Mouse (Mus musculus): ENCODE results near the gene Rnf225. TPM values are rescaled to one million over a fixed set of nuclear protein-coding genes. Genes with fewer than 3 reads are reported as not detected.
"Not testable (repeated sequence)": the region's sequence is repeated elsewhere in the genome, so short reads cannot be mapped to it uniquely, and the experiment has no call there.

Gene Rnf225
- polyA plus RNA-seq, 1 experiment from 2014 or later = 1.4 TPM

DNA sequence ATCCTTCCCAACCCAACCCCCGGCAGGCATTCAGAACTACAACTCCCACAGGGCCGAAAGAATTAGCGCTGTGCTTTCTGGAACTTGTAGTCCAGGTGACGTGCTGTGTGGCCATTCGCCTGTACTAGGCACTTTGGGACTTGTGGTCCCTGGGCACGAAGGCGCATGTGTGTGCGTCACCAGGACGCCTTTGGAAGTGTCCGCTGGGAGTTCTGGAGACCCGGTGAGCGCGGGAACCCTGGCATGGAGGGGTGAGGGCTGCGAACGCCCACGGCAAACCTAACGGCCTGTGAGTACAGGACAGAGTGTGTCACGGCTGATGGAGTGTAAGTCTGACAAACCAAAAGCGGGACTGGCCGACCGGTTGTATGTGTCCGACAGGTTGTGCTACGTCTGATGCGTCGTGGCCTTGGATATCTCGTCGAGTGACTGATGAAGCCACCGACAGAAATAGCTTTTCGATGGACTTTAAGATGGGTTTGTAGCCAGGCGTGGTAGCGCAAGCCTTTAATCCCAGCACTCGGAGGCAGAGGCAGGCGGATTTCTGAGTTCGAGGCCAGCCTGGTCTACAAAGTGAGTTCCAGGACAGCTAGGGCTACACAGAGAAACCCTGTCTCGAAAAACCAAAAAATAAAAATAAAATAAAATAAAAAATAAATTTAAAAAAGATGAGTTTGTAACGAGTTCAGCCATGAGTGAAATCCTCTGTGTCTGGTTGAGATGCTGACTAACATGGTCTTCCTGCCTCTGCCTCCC, 29.4 kb upstream of the Rnf225 start, which contains the start of gene Zscan22:
TSS of gene Zscan22 (plus strand) at position 161 of the 756 bp plus-strand sequence.
- Histone ChIP-seq H3K36me3 (ENCODE audit: control insufficient read depth, insufficient read depth, low read length) (no peaks in the 10 kb centered on the region), H3K4me3 (ENCODE audit: low read length) (peak within 1 kb of the TSS; percentile 84), H3K27ac (ENCODE audit: low read length) (no peak within 1 kb of the TSS), H3K9ac (ENCODE audit: low read length) (peak within 1 kb of the TSS; percentile 80), H3K4me1 (replicated peaks; ENCODE audit: control insufficient read depth, insufficient read depth, low read length) (0 out of 2 replicates have a peak, but pooled peaks cover 7% of the 10 kb centered on the region), H3K4me2 (ENCODE audit: low read depth, low read length) (peak within 1 kb of the TSS; percentile 58), H3K27me3 (ENCODE audit: control insufficient read depth, insufficient read depth, low read depth, low read length) (no peaks in the 10 kb centered on the region), H3K9me3 (ENCODE audit: control insufficient read depth, low read length) (no peaks in the 10 kb centered on the region)
- ATAC-seq (ENCODE audit: low read depth) = peak; percentile 99
- 4% methylated on average over 36 of the region's 36 CpGs for WGBS

DNA sequence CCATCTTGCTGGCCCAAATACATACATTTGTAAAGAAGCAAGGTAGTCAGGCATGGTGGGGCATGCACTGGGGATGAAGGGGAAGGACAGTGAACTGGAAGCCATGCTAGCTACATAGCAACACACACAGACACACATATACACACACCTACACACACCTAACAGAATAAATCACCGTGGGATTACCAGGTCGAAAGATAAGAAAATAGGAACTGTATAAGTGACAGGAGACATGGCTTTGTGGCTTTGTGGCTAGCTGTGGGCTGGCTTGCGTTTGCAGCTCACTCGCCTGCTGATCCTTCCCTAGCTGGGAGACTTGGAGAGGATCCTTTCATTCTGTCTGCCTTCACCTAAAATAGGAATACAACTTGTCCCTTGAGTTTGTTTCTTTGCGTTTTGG, 25.7 kb upstream of the Rnf225 start:
- H3K4me2 ChIP-seq (ENCODE audit: low read depth, low read length) = no peak overlapping the region
- no peak for ATAC-seq (ENCODE audit: low read depth)
- no peaks in the 10 kb centered on the region for H3K9me3 ChIP-seq (ENCODE audit: control insufficient read depth, low read length)
- no peak overlapping the region for H3K4me3 ChIP-seq (ENCODE audit: low read length)
- H3K27me3 ChIP-seq (ENCODE audit: control insufficient read depth, insufficient read depth, low read depth, low read length) = no peaks in the 10 kb centered on the region
- H3K4me1 ChIP-seq (replicated peaks; ENCODE audit: control insufficient read depth, insufficient read depth, low read length) = 0 out of 2 replicates have a peak, but pooled peaks cover 7% of the 10 kb centered on the region
- no peak overlapping the region for H3K9ac ChIP-seq (ENCODE audit: low read length)
- peaks cover 17% of the 10 kb centered on the region for H3K36me3 ChIP-seq (ENCODE audit: control insufficient read depth, insufficient read depth, low read length)
- no peak overlapping the region for H3K27ac ChIP-seq (ENCODE audit: low read length)
- 83% methylated on average over 5 of the region's 5 CpGs for WGBS

DNA sequence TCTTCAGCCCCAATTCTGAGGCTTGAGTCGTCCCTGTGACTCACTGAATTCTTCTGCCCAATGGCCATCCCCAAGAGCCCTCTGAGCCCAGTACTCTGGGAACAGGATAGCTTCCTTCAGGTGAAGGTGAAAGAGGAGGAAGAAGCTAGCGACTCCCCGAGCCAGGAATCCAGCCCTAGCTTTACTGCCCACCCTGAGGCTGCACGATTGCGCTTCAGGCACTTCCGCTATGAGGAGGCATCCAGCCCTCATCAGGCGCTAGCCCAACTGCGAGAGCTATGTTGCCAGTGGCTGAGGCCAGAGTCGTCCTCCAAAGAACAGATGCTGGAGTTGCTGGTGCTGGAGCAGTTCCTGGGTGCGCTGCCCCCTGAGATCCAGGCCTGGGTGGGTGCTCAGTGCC, 23.6 kb upstream of the Rnf225 start:
- H3K4me2 ChIP-seq (ENCODE audit: low read depth, low read length) = no peak overlapping the region
- H3K27ac ChIP-seq (ENCODE audit: low read length) = no peak overlapping the region
- 0 out of 2 replicates have a peak, but pooled peaks cover 2% of the 10 kb centered on the region for H3K4me1 ChIP-seq (replicated peaks; ENCODE audit: control insufficient read depth, insufficient read depth, low read length)
- ATAC-seq (ENCODE audit: low read depth) = no peak
- no peaks in the 10 kb centered on the region for H3K27me3 ChIP-seq (ENCODE audit: control insufficient read depth, insufficient read depth, low read depth, low read length)
- H3K9ac ChIP-seq (ENCODE audit: low read length) = no peak overlapping the region
- H3K36me3 ChIP-seq (ENCODE audit: control insufficient read depth, insufficient read depth, low read length) = peaks cover 22% of the 10 kb centered on the region
- WGBS = 60% methylated on average over 10 of the region's 10 CpGs
- no peaks in the 10 kb centered on the region for H3K9me3 ChIP-seq (ENCODE audit: control insufficient read depth, low read length)
- H3K4me3 ChIP-seq (ENCODE audit: low read length) = no peak overlapping the region

DNA sequence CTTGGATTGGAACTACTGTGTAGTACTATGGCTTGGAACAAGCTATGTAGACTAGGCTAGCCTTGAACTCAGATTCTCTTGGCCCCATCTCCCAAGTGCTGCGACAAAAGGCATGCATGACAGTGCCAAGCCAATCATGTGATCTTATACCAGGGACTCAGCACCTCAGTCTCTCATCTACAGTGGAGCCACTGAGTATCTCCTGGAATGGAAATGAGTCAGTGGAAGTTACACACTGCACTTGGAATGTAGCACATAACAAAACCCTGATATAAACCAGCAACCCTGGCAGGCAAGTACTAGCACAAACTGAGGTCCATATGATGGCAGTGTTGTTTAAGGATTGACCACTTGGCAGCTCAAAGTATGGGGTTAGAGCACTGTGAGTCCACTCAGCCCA, 22.1 kb upstream of the Rnf225 start:
- H3K9ac ChIP-seq (ENCODE audit: low read length) = no peak overlapping the region
- no peaks in the 10 kb centered on the region for H3K9me3 ChIP-seq (ENCODE audit: control insufficient read depth, low read length)
- no peak overlapping the region for H3K4me2 ChIP-seq (ENCODE audit: low read depth, low read length)
- no peak overlapping the region for H3K4me3 ChIP-seq (ENCODE audit: low read length)
- peaks cover 24% of the 10 kb centered on the region for H3K36me3 ChIP-seq (ENCODE audit: control insufficient read depth, insufficient read depth, low read length)
- H3K4me1 ChIP-seq (replicated peaks; ENCODE audit: control insufficient read depth, insufficient read depth, low read length) = peaks cover 5% of the 10 kb centered on the region
- WGBS = 90% methylated on average over 1 of the region's 1 CpGs
- no peak overlapping the region for H3K27ac ChIP-seq (ENCODE audit: low read length)
- ATAC-seq (ENCODE audit: low read depth) = no peak
- H3K27me3 ChIP-seq (ENCODE audit: control insufficient read depth, insufficient read depth, low read depth, low read length) = no peaks in the 10 kb centered on the region

DNA sequence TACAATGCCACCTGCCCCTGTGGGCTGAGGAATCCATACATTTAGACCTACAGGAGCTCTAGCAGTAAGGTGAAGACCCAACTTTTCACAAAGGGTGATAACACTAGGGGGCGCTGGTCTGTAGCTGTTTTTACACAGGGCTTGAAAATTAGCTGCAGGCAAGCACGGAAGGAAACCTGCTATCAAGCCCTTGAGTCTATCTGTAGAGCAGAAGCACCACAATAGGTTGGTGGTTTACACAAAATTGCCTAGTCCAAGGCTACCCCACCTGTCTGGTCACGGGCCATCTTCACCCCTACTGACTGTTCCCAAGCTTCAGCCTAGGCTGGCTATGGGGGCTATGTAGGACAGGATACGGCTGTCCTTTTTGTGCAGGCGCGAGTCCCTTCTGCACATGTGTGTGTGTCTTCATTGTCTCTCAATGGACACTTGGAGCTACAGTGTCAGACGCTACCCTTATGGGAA, 17.7 kb upstream of the Rnf225 start:
- peak overlapping the region; percentile 73 for H3K9ac ChIP-seq (ENCODE audit: low read length)
- H3K27ac ChIP-seq (ENCODE audit: low read length) = peak overlapping the region; percentile 95

DNA sequence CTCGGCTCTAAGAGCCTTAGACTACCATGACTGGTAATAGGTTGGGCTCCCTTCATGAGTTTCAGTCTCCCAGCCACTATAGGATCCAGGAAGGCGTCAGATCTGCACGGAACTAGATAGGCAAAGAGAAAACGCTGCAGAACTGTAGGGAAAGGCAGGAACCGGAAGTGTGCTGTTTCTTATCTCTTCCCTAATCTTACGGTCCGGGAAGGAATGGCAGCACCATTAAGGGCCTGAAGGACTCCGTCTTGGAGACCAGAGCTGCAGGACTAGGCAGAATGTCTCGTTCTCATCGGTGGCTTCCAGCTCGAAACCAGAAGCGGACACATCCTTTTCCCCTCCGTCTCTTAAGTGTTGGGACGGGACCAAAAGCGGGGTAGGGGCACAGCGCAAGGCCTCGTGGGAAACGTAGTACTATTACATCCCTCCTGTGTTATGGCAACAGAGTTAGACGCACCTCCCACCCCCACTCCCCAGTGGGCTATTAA, 17.0 kb upstream of the Rnf225 start:
- H3K4me3 ChIP-seq (ENCODE audit: low read length) = peak overlapping the region; percentile 62

More for the DNA sequence above, 17.7 kb upstream of the Rnf225 start:
- peak overlapping the region; percentile 62 for H3K4me3 ChIP-seq (ENCODE audit: low read length)
- H3K36me3 ChIP-seq (ENCODE audit: control insufficient read depth, insufficient read depth, low read length) = peaks cover 20% of the 10 kb centered on the region
- peak; percentile 37 for ATAC-seq (ENCODE audit: low read depth)
- H3K4me2 ChIP-seq (ENCODE audit: low read depth, low read length) = peak overlapping the region; percentile 68
- no peaks in the 10 kb centered on the region for H3K9me3 ChIP-seq (ENCODE audit: control insufficient read depth, low read length)
- peaks cover 5% of the 10 kb centered on the region for H3K4me1 ChIP-seq (replicated peaks; ENCODE audit: control insufficient read depth, insufficient read depth, low read length)
- no peaks in the 10 kb centered on the region for H3K27me3 ChIP-seq (ENCODE audit: control insufficient read depth, insufficient read depth, low read depth, low read length)
- 39% methylated on average over 7 of the region's 7 CpGs for WGBS

GRCm38 (mm10) chr7:12913556-12913955, 13.7 kb upstream of the Rnf225 start:
- 0 out of 2 replicates have a peak, but pooled peaks cover 2% of the 10 kb centered on the region for H3K36me3 ChIP-seq (ENCODE audit: control insufficient read depth, insufficient read depth, low read length)
- H3K9ac ChIP-seq (ENCODE audit: low read length) = no peak overlapping the region
- peaks cover 5% of the 10 kb centered on the region for H3K4me1 ChIP-seq (replicated peaks; ENCODE audit: control insufficient read depth, insufficient read depth, low read length)
- no peak for ATAC-seq (ENCODE audit: low read depth)
- H3K27ac ChIP-seq (ENCODE audit: low read length) = no peak overlapping the region
- H3K27me3 ChIP-seq (ENCODE audit: control insufficient read depth, insufficient read depth, low read depth, low read length) = no peaks in the 10 kb centered on the region
- no peak overlapping the region for H3K4me3 ChIP-seq (ENCODE audit: low read length)
- no peak overlapping the region for H3K4me2 ChIP-seq (ENCODE audit: low read depth, low read length)
- H3K9me3 ChIP-seq (ENCODE audit: control insufficient read depth, low read length) = no peaks in the 10 kb centered on the region

More for the DNA sequence above, 17.0 kb upstream of the Rnf225 start:
- peak overlapping the region; percentile 73 for H3K9ac ChIP-seq (ENCODE audit: low read length)
- no peaks in the 10 kb centered on the region for H3K9me3 ChIP-seq (ENCODE audit: control insufficient read depth, low read length)
- peak overlapping the region; percentile 95 for H3K27ac ChIP-seq (ENCODE audit: low read length)
- H3K4me2 ChIP-seq (ENCODE audit: low read depth, low read length) = peak overlapping the region; percentile 68
- peak; percentile 86 for ATAC-seq (ENCODE audit: low read depth)
- 6% methylated on average over 19 of the region's 19 CpGs for WGBS
- H3K36me3 ChIP-seq (ENCODE audit: control insufficient read depth, insufficient read depth, low read length) = peaks cover 17% of the 10 kb centered on the region
- H3K4me1 ChIP-seq (replicated peaks; ENCODE audit: control insufficient read depth, insufficient read depth, low read length) = peaks cover 5% of the 10 kb centered on the region
- H3K27me3 ChIP-seq (ENCODE audit: control insufficient read depth, insufficient read depth, low read depth, low read length) = no peaks in the 10 kb centered on the region

DNA sequence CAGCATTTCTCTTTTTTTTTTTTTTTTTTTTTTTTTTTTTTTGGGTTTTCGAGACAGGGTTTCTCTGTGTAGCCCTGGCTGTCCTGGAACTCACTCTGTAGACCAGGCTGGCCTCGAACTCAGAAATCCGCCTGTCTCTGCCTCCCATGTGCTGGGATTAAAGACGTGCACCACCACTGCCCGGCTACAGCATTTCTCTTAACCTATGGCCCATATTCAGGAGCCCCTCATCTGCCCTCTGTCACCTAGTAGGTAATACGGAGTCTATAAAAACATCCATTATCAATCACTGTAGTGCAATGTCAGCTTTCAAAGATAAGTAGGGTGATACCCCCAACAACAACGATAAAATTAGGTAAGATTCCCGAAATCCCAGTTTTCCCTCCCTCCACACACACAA, 6.7 kb upstream of the Rnf225 start:
- not testable (repeated sequence) for H3K4me2 ChIP-seq (ENCODE audit: low read depth, low read length); ATAC-seq (ENCODE audit: low read depth); H3K27me3 ChIP-seq (ENCODE audit: control insufficient read depth, insufficient read depth, low read depth, low read length); H3K27ac ChIP-seq (ENCODE audit: low read length); H3K9ac ChIP-seq (ENCODE audit: low read length); H3K9me3 ChIP-seq (ENCODE audit: control insufficient read depth, low read length); H3K4me3 ChIP-seq (ENCODE audit: low read length)
- WGBS = 72% methylated on average over 7 of the region's 8 CpGs
- H3K36me3 ChIP-seq (ENCODE audit: control insufficient read depth, insufficient read depth, low read length) = peaks cover 21% of the 10 kb centered on the region
- peaks cover 13% of the 10 kb centered on the region for H3K4me1 ChIP-seq (replicated peaks; ENCODE audit: control insufficient read depth, insufficient read depth, low read length)

- H3K27ac ChIP-seq (ENCODE audit: low read length) = peak overlapping the region; percentile 95
- peaks cover 29% of the 10 kb centered on the region for H3K36me3 ChIP-seq (ENCODE audit: control insufficient read depth, insufficient read depth, low read length)
- WGBS = 2% methylated on average over 3 of the region's 3 CpGs
- H3K4me1 ChIP-seq (replicated peaks; ENCODE audit: control insufficient read depth, insufficient read depth, low read length) = peaks cover 13% of the 10 kb centered on the region
- H3K27me3 ChIP-seq (ENCODE audit: control insufficient read depth, insufficient read depth, low read depth, low read length) = no peaks in the 10 kb centered on the region
- H3K4me2 ChIP-seq (ENCODE audit: low read depth, low read length) = peak overlapping the region; percentile 88
- ATAC-seq (ENCODE audit: low read depth) = peak; percentile 15; the same call in 1 of the 2 replicates
- no peaks in the 10 kb centered on the region for H3K9me3 ChIP-seq (ENCODE audit: control insufficient read depth, low read length)
- H3K4me3 ChIP-seq (ENCODE audit: low read length) = peak overlapping the region; percentile 100
- peak overlapping the region; percentile 91 for H3K9ac ChIP-seq (ENCODE audit: low read length)
Observed at GRCm38 (mm10) chr7:12921318-12921704, 5.9 kb upstream of the Rnf225 start.
